14 mouse cellular contexts compared by ENCODE assay signal in genomic region chr3:55097186-55097585, GRCm38 (mm10). TPM values are rescaled to one million over a fixed set of nuclear protein-coding genes. Genes with fewer than 3 reads are reported as not detected.
DNase-seq lines count a peak whose midpoint lies in the region; ATAC-seq and TF ChIP-seq lines count a peak whose summit lies in the region.
"Had no signal": no experiment of that assay in that cellular context is flagged by ENCODE, and none has a peak within 500 bp of the region (broad histone marks: within the 10 kb centered on the region; RNA-seq: fewer than 3 reads in every experiment).

No protein-coding gene starts in this region.

- TF ChIP-seq EP300 in stomach, postnatal 0 days (optimal IDR thresholded peaks at IDR 0.05), result no peak

- H3K4me2 ChIP-seq in stomach, postnatal 0 days (replicated peaks; ENCODE audit: low read depth), result no peak overlapping the region
- H3K4me2 ChIP-seq in forebrain, embryonic 11.5 days (ENCODE audit: low read depth, low read length, severe bottlenecking), result no peak overlapping the region

- peak; percentile 54 for DNase-seq in heart, postnatal 4 days
- no peak for DNase-seq in heart, adult 8-10 months (ENCODE audit: low spot score)
- peak; percentile 24 for DNase-seq in right cerebral cortex, postnatal 14 days
- no peak for DNase-seq in right cerebral cortex, postnatal 4 days
- peak; percentile 38 for DNase-seq in gastrocnemius, adult 2 months
- no peak for DNase-seq in stomach, postnatal 0 days (ENCODE audit: low spot score)
- DNase-seq in forebrain, embryonic 11.5 days (ENCODE audit: low spot score), result no peak
- DNase-seq: retina, postnatal 1 day had no signal

- ATAC-seq in stomach, postnatal 0 days (ENCODE audit: low FRiP score, low TSS enrichment), result no peak
- ATAC-seq in activated CD4-positive, CD25-positive, alpha-beta regulatory T cell, adult 4 months, result no peak
- no peak for ATAC-seq in forebrain, embryonic 11.5 days (replicated peaks; ENCODE audit: low FRiP score)
- ATAC-seq: lung, postnatal 0 days had no signal

- peak overlapping the region; percentile 73 for H3K27ac ChIP-seq in gastrocnemius, adult 2 months
- no peak overlapping the region for H3K27ac ChIP-seq in stomach, postnatal 0 days (replicated peaks)
- no peak overlapping the region for H3K27ac ChIP-seq in forebrain, embryonic 11.5 days (ENCODE audit: low read depth, low read length)

- TF ChIP-seq CTCF in gastrocnemius, adult 2 months (IDR thresholded peaks at IDR 0.05), result no peak
- TF ChIP-seq CTCF in stomach, postnatal 0 days (IDR thresholded peaks at IDR 0.05; ENCODE audit: low read depth), result no peak

- H3K9ac ChIP-seq in stomach, postnatal 0 days (ENCODE audit: low read length), result no peak overlapping the region
- H3K9ac ChIP-seq in forebrain, embryonic 11.5 days (ENCODE audit: low read length), result no peak overlapping the region

- no peaks in the 10 kb centered on the region for H3K27me3 ChIP-seq in stomach, postnatal 0 days (ENCODE audit: control insufficient read depth, insufficient read depth, low read length)
- no peaks in the 10 kb centered on the region for H3K27me3 ChIP-seq in forebrain, embryonic 11.5 days (ENCODE audit: control insufficient read depth, insufficient read depth, low read length)

- H3K4me3 ChIP-seq in gastrocnemius, adult 2 months, result no peak overlapping the region
- no peak overlapping the region for H3K4me3 ChIP-seq in stomach, postnatal 0 days (ENCODE audit: low read depth, low read length)
- no peak overlapping the region for H3K4me3 ChIP-seq in forebrain, embryonic 11.5 days (ENCODE audit: low read depth, low read length)

- H3K4me1 ChIP-seq in stomach, postnatal 0 days (replicated peaks; ENCODE audit: control insufficient read depth, insufficient read depth), result no peaks in the 10 kb centered on the region
- H3K4me1 ChIP-seq in forebrain, embryonic 11.5 days (replicated peaks; ENCODE audit: control insufficient read depth, insufficient read depth, low read length), result no peaks in the 10 kb centered on the region; the same call in 1 of the 2 replicates

- H3K9me3 ChIP-seq in stomach, postnatal 0 days (ENCODE audit: control insufficient read depth, low read length), result no peaks in the 10 kb centered on the region
- no peaks in the 10 kb centered on the region for H3K9me3 ChIP-seq in forebrain, embryonic 11.5 days (ENCODE audit: control insufficient read depth, low read length)

- no peaks in the 10 kb centered on the region for H3K36me3 ChIP-seq in stomach, postnatal 0 days (ENCODE audit: control insufficient read depth, insufficient read depth, low read length)
- H3K36me3 ChIP-seq in forebrain, embryonic 11.5 days (ENCODE audit: control insufficient read depth, insufficient read depth, low read length), result no peaks in the 10 kb centered on the region

- 84% methylated on average over 2 of the region's 2 CpGs for WGBS in stomach, postnatal 0 days
- 68% methylated on average over 2 of the region's 2 CpGs for WGBS in forebrain, embryonic 11.5 days

- intact Hi-C loops in gastrocnemius, adult 2 months (cut with DNase I), result no loop called here

RNA-seq across cellular contexts. Expression of gene Spg20, which starts 14.7 kb away (rescaled TPM):
- total RNA-seq in heart, postnatal 4 days (2021), result 10 to 100 TPM; 43.4 to 48.1 TPM
- total RNA-seq in heart, adult 8-10 months (2022), result 10 to 100 TPM; 36.9 to 46.0 (median 43.0) TPM
- 10 to 100 TPM; 34.0 to 41.1 TPM for total RNA-seq in gastrocnemius, adult 2 months (2021)
- 14.4 and 16.1 TPM in 2 replicates for polyA plus RNA-seq in stomach, postnatal 0 days (2015; fragmentation: Nextera tagmentation; extraction: Ambion mirVana)
- polyA plus RNA-seq in activated CD4-positive, CD25-positive, alpha-beta regulatory T cell, adult 4 months (2017; shearing (Covaris generic)), result 10 to 100 TPM; 15.8 to 18.6 TPM
- polyA plus RNA-seq in forebrain, embryonic 11.5 days (2014; fragmentation: Nextera tagmentation; extraction: Ambion mirVana), result 53.3 and 53.6 TPM in 2 replicates

RNA-seq across cellular contexts. Expression of gene Ccdc169, which starts 40.0 kb away (rescaled TPM):
- total RNA-seq in heart, postnatal 4 days (2021), result under 1 TPM in 1 of 2 experiments, not detected in 1; 0.18 TPM
- total RNA-seq in heart, adult 8-10 months (2022), result under 1 TPM in 2 of 4 experiments, not detected in 2; 0.08 to 0.09 TPM
- total RNA-seq in gastrocnemius, adult 2 months (2021), result under 1 TPM; 0.10 to 0.11 TPM
- 0.05 TPM in 1 of 2 replicates, not detected in the other for polyA plus RNA-seq in stomach, postnatal 0 days (2015; fragmentation: Nextera tagmentation; extraction: Ambion mirVana)
- polyA plus RNA-seq in activated CD4-positive, CD25-positive, alpha-beta regulatory T cell, adult 4 months (2017; shearing (Covaris generic)), result not detected
- polyA plus RNA-seq in forebrain, embryonic 11.5 days (2014; fragmentation: Nextera tagmentation; extraction: Ambion mirVana), result 0.08 and 0.12 TPM in 2 replicates
- total RNA-seq: hematopoietic stem cell, adult 5-6 weeks; monocyte, adult 5-6 weeks had no signal
- polyA plus RNA-seq: kidney, embryonic 16.5 days; lung, postnatal 0 days; stomach, embryonic 14.5 days had no signal

RNA-seq across cellular contexts. Expression of gene Ccna1, which starts 41.9 kb away (rescaled TPM):
- total RNA-seq in heart, postnatal 4 days (2021), result under 1 TPM; 0.88 to 0.91 TPM
- total RNA-seq in heart, adult 8-10 months (2022), result not detected
- total RNA-seq in gastrocnemius, adult 2 months (2021), result not detected
- 0.32 and 0.67 TPM in 2 replicates for polyA plus RNA-seq in stomach, postnatal 0 days (2015; fragmentation: Nextera tagmentation; extraction: Ambion mirVana)
- not detected for polyA plus RNA-seq in activated CD4-positive, CD25-positive, alpha-beta regulatory T cell, adult 4 months (2017; shearing (Covaris generic))
- polyA plus RNA-seq in forebrain, embryonic 11.5 days (2014; fragmentation: Nextera tagmentation; extraction: Ambion mirVana), result 3.6 TPM in 2 replicates
- total RNA-seq: hematopoietic stem cell, adult 5-6 weeks; monocyte, adult 5-6 weeks had no signal

Comparison
In these comparisons a context has a peak if more than half of its experiments do, and no peak if none do; other contexts are left out.
1. DNase-seq: peak in heart, postnatal 4 days (single experiment), right cerebral cortex, postnatal 14 days (single experiment) and gastrocnemius, adult 2 months (single experiment); none in heart, adult 8-10 months (single experiment), right cerebral cortex, postnatal 4 days (single experiment), stomach, postnatal 0 days (single experiment) and forebrain, embryonic 11.5 days (single experiment).